Mouse (Mus musculus): ENCODE results near the gene Polr3e. TPM values are rescaled to one million over a fixed set of nuclear protein-coding genes. Genes with fewer than 3 reads are reported as not detected.

Gene Polr3e
- polyA plus RNA-seq, 1 experiment from 2014 or later: 45.6 TPM

DNA sequence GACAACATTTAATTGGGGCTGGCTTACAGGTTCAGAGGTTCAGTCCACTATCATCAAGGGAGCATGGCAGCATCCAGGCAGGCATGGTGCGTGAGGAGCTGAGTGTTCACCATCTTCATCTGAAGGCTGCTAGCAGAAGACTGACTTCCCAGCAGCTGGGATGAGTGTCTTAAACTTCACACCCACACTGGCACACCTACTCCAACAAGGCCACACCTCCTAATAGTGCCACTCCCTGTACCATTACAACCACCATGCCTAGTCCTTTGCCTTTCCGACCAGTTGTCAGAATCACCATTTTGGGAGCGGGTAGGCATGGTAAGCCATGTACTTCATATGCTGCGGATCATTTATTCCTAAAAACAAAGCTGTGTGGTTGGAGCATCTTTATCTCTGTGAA lies 36.8 kb upstream of the Polr3e start:
- no peaks in the 10 kb centered on the region for H3K4me1 ChIP-seq (ENCODE audit: insufficient read depth, low read length)
- WGBS: 95% methylated on average over 4 of the region's 4 CpGs
- no peak overlapping the region for H3K4me3 ChIP-seq (ENCODE audit: low read length)
- no peak overlapping the region for H3K27ac ChIP-seq (ENCODE audit: low read length)
- no peak overlapping the region for H3K4me2 ChIP-seq (replicated peaks; ENCODE audit: low read depth, low read length)
- no peaks in the 10 kb centered on the region for H3K27me3 ChIP-seq (ENCODE audit: insufficient read depth, low read length)
- ATAC-seq (ENCODE audit: low FRiP score, low TSS enrichment): no peak
- H3K9ac ChIP-seq (replicated peaks; ENCODE audit: low read length): no peak overlapping the region
- peaks cover 18% of the 10 kb centered on the region for H3K36me3 ChIP-seq (ENCODE audit: insufficient read depth, low read length)
- H3K9me3 ChIP-seq (ENCODE audit: low read length): 0 out of 2 replicates have a peak, but pooled peaks cover 4% of the 10 kb centered on the region

- H3K9ac ChIP-seq (replicated peaks; ENCODE audit: low read length): no peak overlapping the region
- no peak overlapping the region for H3K4me3 ChIP-seq (ENCODE audit: low read length)
- WGBS: 78% methylated on average over 2 of the region's 2 CpGs
- H3K9me3 ChIP-seq (ENCODE audit: low read length): 0 out of 2 replicates have a peak, but pooled peaks cover 4% of the 10 kb centered on the region
- no peak overlapping the region for H3K4me2 ChIP-seq (replicated peaks; ENCODE audit: low read depth, low read length)
- H3K36me3 ChIP-seq (ENCODE audit: insufficient read depth, low read length): peaks cover 18% of the 10 kb centered on the region
- ATAC-seq (ENCODE audit: low FRiP score, low TSS enrichment): no peak
- no peaks in the 10 kb centered on the region for H3K4me1 ChIP-seq (ENCODE audit: insufficient read depth, low read length)
- no peak overlapping the region for H3K27ac ChIP-seq (ENCODE audit: low read length)
- H3K27me3 ChIP-seq (ENCODE audit: insufficient read depth, low read length): no peaks in the 10 kb centered on the region
These were observed 36.1 kb upstream of the Polr3e start for GRCm38 (mm10) chr7:120881451-120881850.

- H3K27me3 ChIP-seq (ENCODE audit: insufficient read depth, low read length): no peaks in the 10 kb centered on the region
- H3K9ac ChIP-seq (replicated peaks; ENCODE audit: low read length): no peak overlapping the region
- no peak overlapping the region for H3K4me3 ChIP-seq (ENCODE audit: low read length)
- peaks cover 22% of the 10 kb centered on the region for H3K36me3 ChIP-seq (ENCODE audit: insufficient read depth, low read length)
- 0 out of 2 replicates have a peak, but pooled peaks cover 4% of the 10 kb centered on the region for H3K9me3 ChIP-seq (ENCODE audit: low read length)
- 50% methylated on average over 4 of the region's 4 CpGs for WGBS
- H3K4me2 ChIP-seq (replicated peaks; ENCODE audit: low read depth, low read length): no peak overlapping the region
- no peaks in the 10 kb centered on the region for H3K4me1 ChIP-seq (ENCODE audit: insufficient read depth, low read length)
- peak; percentile 64 for ATAC-seq (ENCODE audit: low FRiP score, low TSS enrichment)
- no peak overlapping the region for H3K27ac ChIP-seq (ENCODE audit: low read length)
These were observed 34.9 kb upstream of the Polr3e start for GRCm38 (mm10) chr7:120882674-120883073.

GRCm38 (mm10) chr7:120883523-120884290 lies 33.8 kb upstream of the Polr3e start:
- Histone ChIP-seq H3K27ac (ENCODE audit: low read length) (no peak overlapping the region), H3K4me2 (replicated peaks; ENCODE audit: low read depth, low read length) (no peak overlapping the region), H3K36me3 (ENCODE audit: insufficient read depth, low read length) (peaks cover 22% of the 10 kb centered on the region), H3K4me1 (ENCODE audit: insufficient read depth, low read length) (no peaks in the 10 kb centered on the region), H3K9ac (replicated peaks; ENCODE audit: low read length) (no peak overlapping the region), H3K4me3 (ENCODE audit: low read length) (no peak overlapping the region), H3K9me3 (ENCODE audit: low read length) (0 out of 2 replicates have a peak, but pooled peaks cover 4% of the 10 kb centered on the region), H3K27me3 (ENCODE audit: insufficient read depth, low read length) (no peaks in the 10 kb centered on the region)
- no peak for ATAC-seq (ENCODE audit: low FRiP score, low TSS enrichment)
- WGBS: 91% methylated on average over 4 of the region's 4 CpGs

DNA sequence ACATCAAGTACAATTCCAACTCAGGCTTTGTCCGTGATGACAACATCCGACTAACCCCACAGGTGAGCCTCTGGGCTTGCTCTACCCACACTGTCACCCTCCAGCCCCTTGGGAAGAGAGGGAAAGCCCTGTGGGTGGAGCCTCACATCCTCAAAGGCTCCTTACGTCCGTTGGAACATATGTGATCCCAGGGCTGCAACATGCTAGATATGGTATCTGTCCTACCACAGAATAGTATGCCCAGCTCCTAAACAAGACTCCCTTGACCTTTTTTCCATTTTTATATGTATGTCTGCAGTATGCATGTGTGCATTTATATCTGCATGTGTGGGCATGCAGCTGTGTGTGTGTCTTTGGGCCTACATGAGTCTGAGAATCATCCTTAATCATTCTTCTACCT lies 32.8 kb upstream of the Polr3e start:
- peaks cover 22% of the 10 kb centered on the region for H3K36me3 ChIP-seq (ENCODE audit: insufficient read depth, low read length)
- H3K4me2 ChIP-seq (replicated peaks; ENCODE audit: low read depth, low read length): no peak overlapping the region
- H3K27ac ChIP-seq (ENCODE audit: low read length): no peak overlapping the region
- 90% methylated on average over 4 of the region's 4 CpGs for WGBS
- H3K27me3 ChIP-seq (ENCODE audit: insufficient read depth, low read length): no peaks in the 10 kb centered on the region
- no peak overlapping the region for H3K4me3 ChIP-seq (ENCODE audit: low read length)
- ATAC-seq (ENCODE audit: low FRiP score, low TSS enrichment): no peak
- no peaks in the 10 kb centered on the region for H3K4me1 ChIP-seq (ENCODE audit: insufficient read depth, low read length)
- 0 out of 2 replicates have a peak, but pooled peaks cover 4% of the 10 kb centered on the region for H3K9me3 ChIP-seq (ENCODE audit: low read length)
- H3K9ac ChIP-seq (replicated peaks; ENCODE audit: low read length): no peak overlapping the region

DNA sequence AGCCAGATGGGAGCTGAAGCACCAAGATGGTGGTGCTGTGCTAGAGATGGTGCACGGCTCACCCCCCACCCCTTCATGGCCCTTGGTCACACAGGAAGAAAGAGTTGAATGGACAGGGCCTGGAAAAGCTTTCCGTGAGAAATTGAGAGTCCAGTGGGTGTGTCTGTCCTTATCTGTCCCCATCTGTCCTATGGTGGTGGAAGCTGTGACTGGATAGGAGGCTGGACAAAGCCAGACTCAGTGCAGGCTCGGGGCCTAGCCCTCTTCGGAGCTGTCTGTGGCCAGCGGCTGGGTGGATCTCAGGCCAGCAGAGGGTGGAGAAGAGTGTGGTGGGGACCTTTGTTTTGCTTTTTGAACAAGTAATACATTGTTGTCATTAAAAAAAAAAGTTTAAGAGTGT lies 24.4 kb upstream of the Polr3e start:
- Histone ChIP-seq H3K9ac (replicated peaks; ENCODE audit: low read length) (no peak overlapping the region), H3K9me3 (ENCODE audit: low read length) (no peaks in the 10 kb centered on the region), H3K4me3 (ENCODE audit: low read length) (no peak overlapping the region), H3K27ac (ENCODE audit: low read length) (no peak overlapping the region), H3K4me2 (replicated peaks; ENCODE audit: low read depth, low read length) (no peak overlapping the region), H3K27me3 (ENCODE audit: insufficient read depth, low read length) (no peaks in the 10 kb centered on the region), H3K4me1 (ENCODE audit: insufficient read depth, low read length) (0 out of 2 replicates have a peak, but pooled peaks cover 6% of the 10 kb centered on the region), H3K36me3 (ENCODE audit: insufficient read depth, low read length) (peaks cover 12% of the 10 kb centered on the region)
- ATAC-seq (ENCODE audit: low FRiP score, low TSS enrichment): no peak
- 77% methylated on average over 5 of the region's 5 CpGs for WGBS

- Histone ChIP-seq H3K9ac (replicated peaks; ENCODE audit: low read length) (no peak overlapping the region), H3K4me2 (replicated peaks; ENCODE audit: low read depth, low read length) (no peak overlapping the region), H3K27me3 (ENCODE audit: insufficient read depth, low read length) (no peaks in the 10 kb centered on the region), H3K36me3 (ENCODE audit: insufficient read depth, low read length) (peaks cover 20% of the 10 kb centered on the region), H3K27ac (ENCODE audit: low read length) (no peak overlapping the region), H3K9me3 (ENCODE audit: low read length) (no peaks in the 10 kb centered on the region), H3K4me1 (ENCODE audit: insufficient read depth, low read length) (0 out of 2 replicates have a peak, but pooled peaks cover 10% of the 10 kb centered on the region), H3K4me3 (ENCODE audit: low read length) (no peak overlapping the region)
- ATAC-seq (ENCODE audit: low FRiP score, low TSS enrichment): no peak
- 49% methylated on average over 7 of the region's 7 CpGs for WGBS
These were observed 20.5 kb upstream of the Polr3e start for GRCm38 (mm10) chr7:120897054-120897453.

GRCm38 (mm10) chr7:120897711-120898335 lies 19.7 kb upstream of the Polr3e start:
- no peak overlapping the region for H3K4me3 ChIP-seq (ENCODE audit: low read length)
- H3K9me3 ChIP-seq (ENCODE audit: low read length): no peaks in the 10 kb centered on the region
- H3K4me1 ChIP-seq (ENCODE audit: insufficient read depth, low read length): 0 out of 2 replicates have a peak, but pooled peaks cover 10% of the 10 kb centered on the region
- H3K4me2 ChIP-seq (replicated peaks; ENCODE audit: low read depth, low read length): no peak overlapping the region
- no peak overlapping the region for H3K27ac ChIP-seq (ENCODE audit: low read length)
- H3K27me3 ChIP-seq (ENCODE audit: insufficient read depth, low read length): no peaks in the 10 kb centered on the region
- peaks cover 19% of the 10 kb centered on the region for H3K36me3 ChIP-seq (ENCODE audit: insufficient read depth, low read length)
- ATAC-seq (ENCODE audit: low FRiP score, low TSS enrichment): no peak
- 83% methylated on average over 9 of the region's 9 CpGs for WGBS
- no peak overlapping the region for H3K9ac ChIP-seq (replicated peaks; ENCODE audit: low read length)

DNA sequence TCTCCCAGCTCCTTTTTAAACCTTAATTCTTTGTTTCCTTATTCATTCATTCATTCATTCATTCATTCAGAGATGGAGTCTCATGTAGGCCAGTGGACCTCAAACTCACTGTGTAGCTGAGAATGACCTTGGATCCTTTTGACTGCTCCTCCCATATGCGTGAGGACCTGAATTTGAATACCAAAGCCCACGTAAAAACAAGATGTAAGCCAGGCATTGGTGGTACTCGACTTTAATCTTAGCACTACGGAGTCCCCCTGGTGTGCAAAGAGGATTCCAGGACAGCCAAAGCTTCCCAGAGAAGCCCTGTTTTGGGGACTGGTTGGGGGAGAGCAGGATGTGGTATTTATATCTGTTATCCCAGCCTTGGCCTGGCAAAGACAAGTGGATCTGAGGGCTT lies 17.4 kb upstream of the Polr3e start:
- Histone ChIP-seq H3K36me3 (ENCODE audit: insufficient read depth, low read length) (peaks cover 19% of the 10 kb centered on the region), H3K27me3 (ENCODE audit: insufficient read depth, low read length) (no peaks in the 10 kb centered on the region), H3K4me1 (ENCODE audit: insufficient read depth, low read length) (0 out of 2 replicates have a peak, but pooled peaks cover 10% of the 10 kb centered on the region), H3K9ac (replicated peaks; ENCODE audit: low read length) (no peak overlapping the region), H3K27ac (ENCODE audit: low read length) (no peak overlapping the region), H3K9me3 (ENCODE audit: low read length) (no peaks in the 10 kb centered on the region), H3K4me3 (ENCODE audit: low read length) (no peak overlapping the region), H3K4me2 (replicated peaks; ENCODE audit: low read depth, low read length) (no peak overlapping the region)
- no peak for ATAC-seq (ENCODE audit: low FRiP score, low TSS enrichment)
- 77% methylated on average over 4 of the region's 4 CpGs for WGBS

DNA sequence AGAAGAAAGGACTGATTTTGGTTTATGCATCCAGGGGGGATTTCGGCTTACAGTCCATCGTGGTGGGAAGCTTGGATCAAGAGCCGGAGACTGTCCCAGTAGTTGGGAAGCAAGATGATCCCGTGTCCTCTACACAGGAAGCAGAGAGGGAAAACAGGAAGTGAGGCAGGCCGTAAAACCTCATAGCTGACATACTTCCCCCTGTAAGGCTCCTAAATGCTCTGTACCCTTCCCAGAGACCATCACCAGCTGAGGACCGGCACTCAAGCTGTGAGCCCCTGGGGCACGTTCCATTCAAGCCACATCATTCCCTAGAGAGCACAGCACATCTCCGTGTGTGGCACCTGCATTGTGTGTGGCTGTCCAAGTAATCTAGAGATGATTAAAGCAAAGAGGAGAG lies 15.8 kb upstream of the Polr3e start:
- 51% methylated on average over 8 of the region's 8 CpGs for WGBS

More for the DNA sequence above, 15.8 kb upstream of the Polr3e start:
- Histone ChIP-seq H3K4me1 (ENCODE audit: insufficient read depth, low read length) (0 out of 2 replicates have a peak, but pooled peaks cover 10% of the 10 kb centered on the region), H3K9me3 (ENCODE audit: low read length) (no peaks in the 10 kb centered on the region), H3K9ac (replicated peaks; ENCODE audit: low read length) (no peak overlapping the region), H3K36me3 (ENCODE audit: insufficient read depth, low read length) (peaks cover 11% of the 10 kb centered on the region; the same call in 1 of the 2 replicates), H3K4me3 (ENCODE audit: low read length) (no peak overlapping the region), H3K27me3 (ENCODE audit: insufficient read depth, low read length) (no peaks in the 10 kb centered on the region), H3K27ac (ENCODE audit: low read length) (no peak overlapping the region), H3K4me2 (replicated peaks; ENCODE audit: low read depth, low read length) (no peak overlapping the region)
- ATAC-seq (ENCODE audit: low FRiP score, low TSS enrichment): no peak
